Mouse (Mus musculus) forelimb bud, embryonic 11.5 days (tissue): ENCODE measurements at regions not wholly inside any gene's neighbourhood (a gene's known extent, or its start where the extent isn't known, plus 50 kb on each side); places are given as distances from the start of the nearest gene placed in this dataset.

Experiments
- DNase-seq: peaks from one replicate; pipeline ENCODE4 v3.0.0-alpha.2; 2012; ENCODE audit warnings: low read depth, low spot score

DNA sequence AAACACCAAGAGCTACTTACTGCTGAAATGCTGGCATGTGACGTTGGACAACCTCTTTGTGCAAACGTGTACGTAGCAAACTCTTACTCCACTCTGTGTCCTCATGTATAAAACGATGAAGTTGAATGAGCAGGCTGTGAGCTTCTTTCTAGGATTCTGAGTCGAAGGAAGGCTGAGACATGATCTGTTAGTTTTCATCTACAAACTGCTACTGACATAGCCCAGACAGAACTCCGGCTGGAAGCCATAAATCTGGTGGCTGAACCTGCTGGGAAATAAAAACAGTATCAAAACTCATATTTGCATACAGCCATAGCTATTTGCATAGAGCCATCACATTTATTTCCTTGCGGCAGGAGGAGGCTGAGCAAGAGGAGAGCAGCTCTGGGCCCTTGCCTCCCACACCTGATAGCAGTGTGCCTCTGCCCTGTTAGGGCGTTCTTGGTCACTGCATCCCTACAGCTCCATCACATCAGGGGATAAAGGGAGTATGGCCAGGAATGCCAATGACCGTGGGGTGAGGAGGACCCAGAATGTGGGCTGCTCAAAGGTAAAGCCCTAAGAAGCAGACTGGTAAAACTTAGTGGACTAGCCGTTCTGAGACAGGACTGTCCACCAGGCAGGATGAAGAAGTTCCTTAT lies 206.8 kb upstream of the Ppp2r3a start:
- no peak for DNase-seq

DNA sequence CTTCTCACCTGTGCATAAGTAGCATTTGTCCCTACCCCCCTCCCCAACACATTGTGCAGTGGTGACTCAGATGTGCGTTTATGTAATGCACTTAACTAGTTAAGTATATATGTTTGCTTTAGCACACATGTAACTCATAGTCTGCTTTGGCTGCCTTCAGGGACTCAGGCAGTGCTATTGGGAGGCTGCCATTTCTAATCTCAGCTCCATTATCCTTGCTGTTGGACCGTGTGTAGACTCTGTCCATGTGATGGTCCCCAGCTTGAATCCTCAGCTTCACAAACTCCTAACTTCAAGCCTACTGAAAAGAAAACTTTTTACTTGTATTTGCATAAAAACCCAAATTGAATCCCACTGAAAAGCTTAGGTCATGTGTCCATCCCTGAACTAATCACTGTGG lies 194.7 kb upstream of the Ppp2r3a start:
- no peak for DNase-seq

DNA sequence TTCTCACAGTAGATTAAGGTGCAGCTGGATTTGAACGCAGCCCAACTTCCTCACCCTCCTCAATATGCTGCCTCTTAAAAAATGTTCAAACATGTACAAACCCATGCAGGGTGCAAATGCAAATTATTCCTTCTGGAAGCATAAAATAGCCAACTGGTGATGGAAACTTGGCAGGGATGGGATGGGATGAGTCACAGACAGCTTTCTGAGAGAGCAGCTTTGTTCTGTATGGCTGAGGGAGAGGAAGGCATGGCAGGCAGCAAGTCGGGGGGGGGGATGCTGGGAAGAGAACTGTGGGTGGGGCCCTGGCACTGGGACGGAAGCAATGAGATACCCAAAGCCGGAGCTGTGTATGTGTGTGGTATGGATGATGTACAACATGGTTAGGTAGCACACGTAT lies 194.2 kb upstream of the Ppp2r3a start:
- no peak for DNase-seq

DNA sequence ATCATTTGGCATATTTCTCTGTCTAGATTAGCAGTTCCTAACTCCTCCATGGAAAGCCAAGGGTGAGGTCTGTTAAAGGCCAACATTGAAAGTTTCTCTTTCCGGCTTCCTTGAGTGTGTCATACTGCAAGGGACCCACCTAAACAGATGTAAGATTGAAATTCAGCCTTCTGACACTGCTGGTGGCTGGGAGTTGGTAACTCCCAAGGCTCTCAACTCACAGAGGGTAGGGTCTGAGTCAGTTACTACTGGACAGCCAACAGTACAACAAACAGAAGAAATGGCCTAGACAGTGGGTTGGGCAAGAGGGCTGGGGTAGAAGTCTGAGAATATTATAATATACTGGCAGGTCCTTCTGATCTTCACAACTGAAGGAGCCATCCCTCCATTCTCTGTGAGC lies 193.7 kb upstream of the Ppp2r3a start:
- DNase-seq = no peak

GRCm38 (mm10) chr9:101439856-101440255 lies 188.3 kb upstream of the Ppp2r3a start:
- DNase-seq = no peak

GRCm38 (mm10) chr9:101438564-101439180 lies 187.1 kb upstream of the Ppp2r3a start:
- DNase-seq = no peak

DNA sequence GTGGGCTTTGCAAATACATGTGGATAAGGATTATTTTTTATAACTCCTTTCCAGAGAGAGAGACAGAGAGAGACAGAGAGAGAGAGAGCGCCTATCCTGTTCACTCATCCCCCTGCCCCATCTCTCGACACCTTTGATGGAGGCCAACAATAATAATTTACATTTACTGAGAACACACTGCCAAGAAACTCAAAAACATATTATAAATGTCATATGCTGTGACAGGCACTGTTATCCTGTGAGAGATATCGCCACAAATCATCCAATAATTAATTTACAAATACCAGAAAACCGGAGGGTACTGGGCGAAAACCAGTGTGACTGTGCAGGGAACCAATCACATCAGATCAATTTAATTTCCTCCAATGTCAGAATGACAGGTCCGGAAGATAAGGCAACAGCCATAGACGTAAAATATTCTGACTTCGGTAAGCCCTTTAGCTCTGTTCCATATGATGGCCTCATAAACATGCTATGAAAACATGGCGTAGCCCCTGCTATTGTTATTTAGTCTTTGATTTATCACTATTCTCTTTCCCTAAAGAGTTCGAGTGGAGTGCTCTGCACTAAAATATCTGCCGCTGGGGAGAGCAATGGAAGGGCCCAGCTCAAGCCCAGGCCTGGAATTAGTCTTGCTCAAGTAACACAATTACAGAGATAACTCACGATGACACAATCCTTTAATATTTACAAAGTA lies 173.5 kb upstream of the Ppp2r3a start:
- DNase-seq = no peak

DNA sequence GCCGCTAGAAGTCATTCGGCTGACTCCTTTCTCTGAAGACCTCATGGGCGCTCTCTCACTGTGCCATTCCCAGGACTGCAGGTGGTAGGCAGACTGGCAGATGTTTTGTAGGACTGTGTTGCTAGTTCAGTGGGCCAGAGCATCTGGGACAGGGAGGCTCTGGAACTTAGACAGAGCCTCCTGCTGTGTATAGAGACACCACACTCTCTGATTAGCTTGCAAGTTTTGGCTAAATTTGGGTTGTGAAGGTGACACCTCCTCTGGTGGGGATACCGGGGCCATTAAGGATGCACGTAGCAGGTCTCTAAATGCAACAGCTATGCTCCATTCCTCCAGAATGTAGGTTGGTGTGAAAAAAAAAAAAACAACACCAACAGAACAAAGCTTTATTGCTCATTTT lies 171.4 kb upstream of the Ppp2r3a start:
- peak; percentile 21 for DNase-seq

DNA sequence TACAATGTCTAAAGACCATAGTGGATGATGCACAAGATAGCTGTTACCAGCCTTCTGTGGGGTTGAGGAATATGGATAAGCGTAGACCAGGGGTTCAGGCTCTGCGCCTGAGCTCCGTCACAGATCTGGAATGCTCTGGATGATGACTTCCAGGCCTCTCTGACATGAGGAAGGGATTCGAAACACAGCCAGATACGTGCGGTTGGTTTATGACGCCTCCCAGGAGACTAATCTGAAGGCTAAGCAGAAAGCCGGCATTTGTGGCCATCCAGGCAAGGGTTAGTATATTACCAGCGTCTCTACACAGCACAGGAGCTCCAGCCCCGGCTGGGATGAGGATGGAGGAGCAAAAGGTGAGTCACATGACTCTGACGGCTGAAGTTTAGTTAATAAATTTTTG lies 170.4 kb upstream of the Ppp2r3a start:
- DNase-seq = peak; percentile 47

- no peak for DNase-seq
These were observed 169.5 kb upstream of the Ppp2r3a start for GRCm38 (mm10) chr9:101421136-101421535.

GRCm38 (mm10) chr9:101420181-101420580 lies 168.6 kb upstream of the Ppp2r3a start:
- no peak for DNase-seq

DNA sequence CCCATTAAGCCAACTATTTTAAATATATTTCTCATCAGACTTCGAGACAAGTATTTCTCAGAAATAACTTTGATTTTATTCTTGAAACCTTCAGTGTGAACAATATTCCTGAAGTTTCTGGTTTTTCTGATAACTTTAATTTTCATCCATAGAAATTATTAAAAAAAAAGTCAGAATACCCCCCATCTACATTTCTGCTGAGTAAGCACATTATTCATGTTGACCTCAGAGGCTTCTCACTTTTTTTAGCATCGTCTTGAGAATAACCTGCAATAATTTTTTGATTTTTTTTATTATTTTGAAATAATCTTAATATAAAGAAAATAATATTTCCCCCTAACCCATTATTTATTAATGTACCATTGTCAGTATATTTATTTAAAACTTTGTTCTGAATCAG lies 166.1 kb upstream of the Ppp2r3a start:
- no peak for DNase-seq

DNA sequence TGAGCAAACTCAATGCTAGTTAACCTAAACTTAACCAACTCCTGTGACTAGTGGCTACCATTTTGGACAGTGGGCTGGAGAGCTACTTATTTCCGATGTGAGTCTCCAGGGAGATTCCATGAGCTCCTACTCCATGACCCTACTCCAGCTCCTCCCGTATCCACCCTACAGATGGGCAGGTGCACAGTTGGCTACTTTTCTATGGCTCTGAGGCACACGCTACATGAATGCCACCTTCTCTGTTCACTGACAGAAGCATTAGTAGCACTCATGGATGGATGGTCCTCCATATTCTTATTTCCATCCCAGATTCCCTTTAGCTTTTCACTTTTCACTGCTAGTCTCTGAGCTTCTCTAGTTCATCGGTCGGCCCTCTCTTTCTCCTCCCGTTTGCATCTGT lies 164.7 kb upstream of the Ppp2r3a start:
- DNase-seq = no peak

DNA sequence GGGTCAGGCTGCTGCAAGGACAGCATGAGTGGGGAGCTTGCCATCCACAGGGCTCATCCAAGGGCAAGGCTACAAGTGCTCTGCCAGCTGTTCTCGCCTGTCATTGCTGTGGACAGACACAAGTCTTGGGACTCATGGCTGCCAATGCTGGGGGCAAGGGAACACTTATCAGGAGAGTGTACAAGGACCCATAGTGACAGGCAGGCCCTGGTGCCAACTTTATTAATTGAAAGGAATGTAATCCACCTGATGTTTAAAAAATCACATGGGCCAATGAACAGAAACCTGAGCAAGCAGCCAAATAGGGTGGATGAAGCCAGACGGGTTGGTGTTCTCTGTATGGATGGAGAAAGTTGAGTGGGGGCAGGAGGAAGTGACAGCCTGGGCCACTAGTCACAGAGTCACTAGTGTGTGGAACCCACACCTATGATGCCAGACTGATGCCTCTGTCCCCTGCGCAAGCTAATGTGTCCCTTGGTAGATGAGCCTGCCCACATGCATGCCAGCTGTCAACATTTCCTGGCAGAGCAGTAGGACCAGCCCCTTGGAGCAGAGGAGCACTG lies 161.6 kb upstream of the Ppp2r3a start:
- no peak for DNase-seq

- no peak for DNase-seq
These were observed 160.4 kb upstream of the Ppp2r3a start for GRCm38 (mm10) chr9:101411951-101412350.

DNA sequence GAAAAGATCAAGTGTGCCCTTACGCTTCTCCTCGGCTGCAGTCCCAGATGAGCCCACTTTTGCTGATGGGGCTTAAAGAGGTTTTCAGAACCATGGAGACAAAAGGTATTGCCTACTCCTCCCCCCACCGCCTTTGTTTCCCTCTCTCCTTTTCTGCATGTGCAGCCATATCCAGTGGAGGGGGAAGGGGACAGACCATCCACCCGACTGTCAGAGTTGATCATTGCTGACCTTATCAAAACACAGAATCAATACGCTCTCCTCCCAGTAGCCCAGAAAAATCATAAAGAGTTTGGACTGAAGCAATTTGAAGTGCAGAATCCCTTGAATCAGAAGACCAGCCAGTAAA lies 159.9 kb upstream of the Ppp2r3a start:
- no peak for DNase-seq

DNA sequence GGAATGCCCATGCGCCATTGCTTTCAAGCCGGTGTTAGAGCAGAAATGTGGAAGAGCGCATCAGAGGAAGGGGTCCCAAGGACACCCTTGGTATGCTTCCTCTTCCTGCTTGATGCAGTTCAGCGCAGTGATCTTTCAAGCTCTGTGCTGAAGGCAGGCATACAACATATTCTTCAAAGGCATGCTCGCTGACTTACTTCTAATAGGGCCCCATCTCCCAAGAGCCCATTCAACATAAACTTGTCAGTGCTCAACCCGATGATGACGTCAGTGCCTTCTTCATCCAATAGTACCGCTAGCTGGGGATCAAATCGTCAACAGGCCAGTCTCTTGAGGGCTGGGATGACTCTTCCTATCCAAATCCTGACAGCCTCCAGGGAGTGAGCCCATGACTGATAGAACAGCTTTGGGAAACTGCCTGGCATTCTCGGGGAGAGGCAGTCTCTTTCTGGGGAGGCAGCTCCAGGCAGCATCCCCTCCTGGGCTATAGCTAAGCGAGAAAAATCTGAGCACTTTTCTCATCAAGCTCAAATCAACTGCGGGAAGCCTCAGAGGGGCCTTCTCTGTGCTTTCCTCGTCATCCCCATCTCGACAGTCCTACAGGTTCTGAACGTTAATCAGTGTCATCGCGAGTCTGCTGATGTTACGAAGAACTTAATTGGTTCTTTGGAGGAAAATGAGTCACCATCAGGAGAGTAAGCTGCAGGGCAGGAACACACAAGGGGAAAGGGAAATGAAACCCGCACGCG lies 159.4 kb upstream of the Ppp2r3a start:
- DNase-seq = no peak

GRCm38 (mm10) chr9:101410348-101410747 lies 158.8 kb upstream of the Ppp2r3a start:
- no peak for DNase-seq

DNA sequence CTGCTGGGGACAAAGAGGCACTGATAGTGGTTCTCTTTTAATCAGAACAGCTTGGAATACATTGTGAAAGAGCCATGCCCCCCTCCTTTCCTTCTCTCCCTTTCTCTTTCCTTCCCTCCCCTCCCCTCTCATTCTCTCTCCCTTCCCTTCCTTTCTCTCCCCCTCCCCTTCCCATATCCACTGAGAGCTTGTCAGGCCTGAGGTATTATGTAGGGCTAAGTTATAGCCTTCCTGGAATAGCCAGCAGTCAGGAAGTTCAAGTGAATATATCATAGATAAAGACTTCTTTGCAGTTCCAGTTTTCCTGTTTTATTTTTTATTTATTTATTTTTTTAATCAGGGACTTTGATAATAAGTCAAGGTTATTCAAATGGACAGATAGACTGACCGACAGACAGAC lies 156.5 kb upstream of the Ppp2r3a start:
- DNase-seq = no peak

DNA sequence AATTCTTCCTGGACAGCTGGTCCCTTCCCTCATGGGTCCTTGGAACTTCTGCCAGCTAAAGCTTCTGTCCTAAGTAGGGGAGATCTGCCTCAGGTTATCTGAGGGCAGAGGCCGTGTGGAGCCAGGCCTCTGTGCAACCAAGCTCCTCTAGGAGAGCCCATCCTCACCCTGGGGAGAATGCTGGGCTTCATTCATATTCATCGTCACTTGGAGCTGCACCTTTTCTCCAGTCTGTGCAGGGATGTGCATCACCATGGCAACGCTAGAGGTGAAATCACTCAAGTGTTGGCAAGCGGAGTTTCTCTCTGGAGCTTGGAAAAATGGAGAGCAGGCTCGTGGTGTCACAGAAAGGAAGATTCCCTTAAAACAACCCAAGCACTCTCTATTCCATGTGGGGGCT lies 155.5 kb upstream of the Ppp2r3a start:
- no peak for DNase-seq

DNA sequence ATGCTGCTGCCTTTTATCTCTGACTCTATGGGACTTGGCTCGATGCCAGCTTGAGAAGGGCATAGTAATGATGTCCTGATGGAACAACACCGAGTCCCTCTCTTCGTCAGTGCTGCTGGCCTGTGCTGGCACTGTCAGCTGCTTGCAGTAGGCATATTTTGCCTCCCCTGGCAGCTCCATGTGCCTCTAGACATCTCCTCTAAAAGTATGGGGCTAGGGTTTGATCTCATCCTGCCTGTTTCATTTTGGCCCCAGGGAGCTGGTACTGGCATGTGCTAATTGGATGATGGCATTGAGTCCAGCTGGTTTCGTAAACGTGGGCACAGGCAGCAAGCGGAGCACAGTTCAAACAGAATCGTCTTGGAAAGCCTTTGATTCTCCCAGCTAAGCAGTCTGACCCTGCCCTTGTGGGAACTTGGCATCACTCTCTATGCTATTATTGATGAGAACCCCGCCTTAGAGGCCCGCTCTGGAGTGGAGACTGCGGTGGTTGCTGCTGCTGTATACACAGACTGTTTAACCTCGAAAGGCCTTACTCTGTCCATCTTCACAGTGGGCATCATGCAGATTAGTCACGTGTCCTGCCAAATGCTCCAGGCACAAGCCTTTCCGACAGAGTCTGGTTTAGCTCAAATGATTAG lies 153.0 kb upstream of the Ppp2r3a start:
- DNase-seq = no peak

- DNase-seq = no peak
These were observed 152.4 kb upstream of the Ppp2r3a start for GRCm38 (mm10) chr9:101404034-101404433.
